Mouse (Mus musculus) liver, embryonic 12.5 days (tissue): ENCODE measurements around the gene H2-DMb1. TPM values are rescaled to one million over a fixed set of nuclear protein-coding genes. Genes with fewer than 3 reads are reported as not detected.
A peak's percentile ranks its signal among the peaks of the same experiment; 100 is the strongest.

Experiments
- ATAC-seq: fragments of 200-750 bp; cut with Nextera tagmentation; 2 replicates; pipeline ENCODE4 v1.8.0; 2017; ENCODE audit warnings: moderate number of reproducible peaks, mild to moderate bottlenecking, moderate library complexity
- H3K27ac ChIP-seq: fragments of 300-500 bp; sonication (generic); 2 replicates; pipeline ENCODE4 v1.5.1; 2016; ENCODE audit warnings: mild to moderate bottlenecking
- H3K27me3 ChIP-seq: fragments of 300-500 bp; sonication (generic); replicated peaks from 2 replicates; pipeline ENCODE4 v1.6.1; 2016; ENCODE audit warnings: mild to moderate bottlenecking, moderate library complexity
- H3K36me3 ChIP-seq: fragments of 300-500 bp; sonication (generic); 2 replicates; pipeline ENCODE4 v1.6.1; 2016; ENCODE audit warnings: mild to moderate bottlenecking, moderate library complexity
- H3K4me1 ChIP-seq: fragments of 300-500 bp; sonication (generic); 2 replicates; pipeline ENCODE4 v1.6.1; 2016
- H3K4me2 ChIP-seq: fragments of 300-500 bp; sonication (generic); 2 replicates; pipeline ENCODE4 v1.6.1; 2016; ENCODE audit warnings: mild to moderate bottlenecking, moderate library complexity
- H3K4me3 ChIP-seq: fragments of 300-500 bp; sonication (generic); 2 replicates; pipeline ENCODE4 v1.5.1; 2016; ENCODE audit warnings: mild to moderate bottlenecking, moderate library complexity
- H3K9ac ChIP-seq: fragments of 300-500 bp; sonication (generic); 2 replicates; pipeline ENCODE4 v1.6.1; 2016; ENCODE audit warnings: mild to moderate bottlenecking, moderate library complexity
- H3K9me3 ChIP-seq: fragments of 300-500 bp; sonication (generic); replicated peaks from 2 replicates; pipeline ENCODE4 v1.6.1; 2016; ENCODE audit warnings: mild to moderate bottlenecking, moderate library complexity
- WGBS: fragments of 180-500 bp; shearing (Covaris S2); methylation state at CpG from one replicate; pipeline ENCODE4 v1.1.7; 2016; ENCODE audit not compliant: insufficient replicate concordance; 5-methylcytosine and 5-hydroxymethylcytosine counted together
- polyA plus RNA-seq: library from polyadenylated mRNA; unstranded; fragments of >200 nt; fragmentation: Nextera tagmentation; extraction: Ambion mirVana; gene quantifications from 2 replicates; pipeline ENCODE4 v1.2.1, GENCODE M21; 2016

The H2-DMb1 gene
- polyA plus RNA-seq, result 0.21 and 0.45 TPM in 2 replicates

- H3K4me3 ChIP-seq, result no peak within 1 kb of the TSS
- H3K36me3 ChIP-seq, result no peaks in the 10 kb centered on the region
- WGBS, result 48% methylated on average over 4 of the region's 4 CpGs
- no peak within 1 kb of the TSS for H3K27ac ChIP-seq
- no peaks in the 10 kb centered on the region for H3K4me1 ChIP-seq
- H3K4me2 ChIP-seq, result no peak within 1 kb of the TSS
- H3K9me3 ChIP-seq, result no peaks in the 10 kb centered on the region
- no peaks in the 10 kb centered on the region; the same call in 1 of the 2 replicates for H3K27me3 ChIP-seq
- H3K9ac ChIP-seq, result no peak within 1 kb of the TSS
- ATAC-seq, result no peak
Measured at GRCm38 (mm10) chr17:34152923-34153322, at the start of gene H2-DMb1. TSS of gene H2-DMb1 (plus strand) at chr17:34153072.

- Histone ChIP-seq H3K4me3 (no peak overlapping the region), H3K4me1 (peaks cover 7% of the 10 kb centered on the region), H3K4me2 (no peak overlapping the region), H3K36me3 (peaks cover 10% of the 10 kb centered on the region), H3K9ac (no peak overlapping the region), H3K9me3 (no peaks in the 10 kb centered on the region), H3K27ac (no peak overlapping the region), H3K27me3 (0 out of 2 replicates have a peak, but pooled peaks cover 3% of the 10 kb centered on the region)
- 73% methylated on average over 9 of the region's 9 CpGs for WGBS
- ATAC-seq, result no peak
Measured at GRCm38 (mm10) chr17:34104804-34105203, 48.1 kb upstream of the H2-DMb1 start.

- H3K4me2 ChIP-seq, result no peak overlapping the region
Measured at GRCm38 (mm10) chr17:34106555-34106954, 46.3 kb upstream of the H2-DMb1 start.

GRCm38 (mm10) chr17:34107109-34107867 is 45.6 kb upstream of the H2-DMb1 start:
- H3K9me3 ChIP-seq, result no peaks in the 10 kb centered on the region
- H3K4me2 ChIP-seq, result no peak overlapping the region
- no peak for ATAC-seq
- H3K36me3 ChIP-seq, result peaks cover 35% of the 10 kb centered on the region
- no peak overlapping the region for H3K27ac ChIP-seq
- no peak overlapping the region for H3K4me3 ChIP-seq
- no peak overlapping the region for H3K9ac ChIP-seq
- 0 out of 2 replicates have a peak, but pooled peaks cover 3% of the 10 kb centered on the region for H3K27me3 ChIP-seq
- 74% methylated on average over 7 of the region's 7 CpGs for WGBS
- H3K4me1 ChIP-seq, result no peaks in the 10 kb centered on the region

More at GRCm38 (mm10) chr17:34106555-34106954, 46.3 kb upstream of the H2-DMb1 start:
- Histone ChIP-seq H3K27ac (no peak overlapping the region), H3K4me3 (no peak overlapping the region), H3K9me3 (no peaks in the 10 kb centered on the region), H3K9ac (no peak overlapping the region), H3K36me3 (peaks cover 28% of the 10 kb centered on the region), H3K4me1 (peaks cover 7% of the 10 kb centered on the region), H3K27me3 (0 out of 2 replicates have a peak, but pooled peaks cover 3% of the 10 kb centered on the region)
- no peak for ATAC-seq
- 75% methylated on average over 7 of the region's 7 CpGs for WGBS

- Histone ChIP-seq H3K4me3 (no peak overlapping the region), H3K4me1 (no peaks in the 10 kb centered on the region), H3K36me3 (peaks cover 47% of the 10 kb centered on the region), H3K9ac (no peak overlapping the region), H3K27me3 (0 out of 2 replicates have a peak, but pooled peaks cover 3% of the 10 kb centered on the region), H3K9me3 (no peaks in the 10 kb centered on the region), H3K27ac (no peak overlapping the region), H3K4me2 (no peak overlapping the region)
- ATAC-seq, result no peak
- WGBS, result 84% methylated on average over 5 of the region's 6 CpGs
Measured at GRCm38 (mm10) chr17:34108460-34108859, 44.4 kb upstream of the H2-DMb1 start.

DNA sequence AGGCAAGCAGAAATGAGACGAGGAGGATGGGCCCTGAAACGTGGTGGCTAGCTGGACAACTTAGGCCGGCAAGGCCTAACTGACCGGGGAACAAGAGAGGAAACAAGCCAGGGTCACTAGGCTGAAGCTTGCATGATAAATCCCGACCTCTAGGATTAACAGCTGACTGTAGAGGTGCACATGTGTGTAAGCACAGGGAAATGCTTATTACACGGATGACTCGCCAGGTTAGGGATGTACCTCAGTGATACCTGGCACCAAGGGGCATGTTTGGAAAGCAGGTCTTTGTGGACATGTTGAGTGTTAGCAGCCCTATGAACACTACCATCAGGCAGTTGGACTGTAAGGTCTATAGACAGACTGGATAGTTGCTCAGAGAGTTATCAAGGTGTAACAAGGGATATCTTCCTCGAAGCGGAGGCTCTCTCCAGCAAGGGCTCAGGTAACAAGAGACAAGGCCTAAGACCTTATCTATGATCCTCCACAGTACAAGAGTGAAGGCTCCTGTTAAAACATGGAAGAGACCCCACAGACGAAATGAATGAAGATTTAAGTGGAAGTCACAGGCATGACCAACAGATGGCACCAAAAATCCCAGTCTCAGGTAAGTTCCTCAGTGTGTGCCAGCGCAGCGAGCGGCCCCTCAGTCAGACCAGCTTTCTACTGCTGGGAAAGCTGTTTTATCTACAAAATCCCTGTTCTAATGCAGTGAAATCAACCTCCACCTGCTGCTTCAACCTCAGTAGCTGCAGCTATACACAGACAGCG is 43.6 kb upstream of the H2-DMb1 start:
- no peak overlapping the region for H3K4me3 ChIP-seq
- H3K27ac ChIP-seq, result no peak overlapping the region
- H3K9me3 ChIP-seq, result no peaks in the 10 kb centered on the region
- WGBS, result 75% methylated on average over 14 of the region's 14 CpGs
- peak; percentile 19; the same call in 1 of the 2 replicates for ATAC-seq
- 0 out of 2 replicates have a peak, but pooled peaks cover 3% of the 10 kb centered on the region for H3K4me1 ChIP-seq
- peaks cover 54% of the 10 kb centered on the region for H3K36me3 ChIP-seq
- no peak overlapping the region for H3K9ac ChIP-seq
- H3K27me3 ChIP-seq, result 0 out of 2 replicates have a peak, but pooled peaks cover 3% of the 10 kb centered on the region
- no peak overlapping the region for H3K4me2 ChIP-seq

- peaks cover 7% of the 10 kb centered on the region; the same call in 1 of the 2 replicates for H3K4me1 ChIP-seq
- no peak overlapping the region for H3K27ac ChIP-seq
- H3K4me3 ChIP-seq, result no peak overlapping the region
- H3K27me3 ChIP-seq, result no peaks in the 10 kb centered on the region
- ATAC-seq, result peak; percentile 25; the same call in 1 of the 2 replicates
- H3K9ac ChIP-seq, result no peak overlapping the region
- WGBS, result 59% methylated on average over 3 of the region's 3 CpGs
- H3K4me2 ChIP-seq, result no peak overlapping the region
- no peaks in the 10 kb centered on the region for H3K9me3 ChIP-seq
- H3K36me3 ChIP-seq, result peaks cover 60% of the 10 kb centered on the region
Measured at GRCm38 (mm10) chr17:34109806-34110195, 43.1 kb upstream of the H2-DMb1 start.

DNA sequence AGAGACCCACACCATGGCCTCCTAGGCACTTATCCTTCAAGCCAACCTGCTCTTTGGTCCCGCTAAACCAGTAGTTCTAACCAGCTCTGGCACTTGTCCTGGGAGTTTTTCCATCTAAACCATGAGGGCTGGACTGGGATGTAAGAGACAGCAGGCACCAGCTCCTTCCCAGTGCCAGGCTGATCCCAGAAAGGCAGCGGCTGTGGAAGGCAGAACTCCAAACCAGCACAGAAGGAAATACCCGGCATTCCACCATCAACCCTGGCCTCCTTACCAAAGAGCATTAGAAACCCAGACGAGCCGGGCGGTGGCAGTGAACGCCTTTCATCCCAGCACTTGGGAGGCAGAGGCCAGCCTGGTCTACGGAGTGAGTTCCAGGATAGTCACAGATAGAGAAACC is 42.6 kb upstream of the H2-DMb1 start:
- peak overlapping the region; percentile 37 for H3K27ac ChIP-seq

DNA sequence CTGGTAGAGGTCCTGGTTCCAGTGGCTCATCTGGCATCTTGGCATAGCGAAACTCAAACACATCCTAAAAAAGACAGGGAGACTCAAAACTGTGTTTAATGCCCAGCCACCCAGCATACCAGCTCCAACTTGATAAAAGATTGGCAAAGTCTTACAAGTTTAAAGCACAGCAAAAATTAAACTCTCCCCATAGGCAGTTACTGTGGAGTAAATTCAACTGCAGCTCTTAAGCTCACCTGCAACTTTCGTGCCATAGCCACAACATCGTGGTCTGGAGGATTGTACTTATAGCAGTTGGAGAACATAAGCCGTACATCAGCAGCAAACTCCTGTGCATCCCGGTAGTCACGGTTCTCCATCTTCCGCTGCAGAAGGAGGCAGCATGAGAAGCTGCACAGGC is 38.8 kb upstream of the H2-DMb1 start:
- peaks cover 100% of the 10 kb centered on the region for H3K36me3 ChIP-seq
- H3K27ac ChIP-seq, result no peak overlapping the region
- H3K4me3 ChIP-seq, result no peak overlapping the region
- H3K4me1 ChIP-seq, result peaks cover 37% of the 10 kb centered on the region
- H3K9ac ChIP-seq, result no peak overlapping the region
- no peak overlapping the region for H3K4me2 ChIP-seq
- no peaks in the 10 kb centered on the region for H3K27me3 ChIP-seq
- no peak for ATAC-seq
- 91% methylated on average over 7 of the region's 7 CpGs for WGBS
- H3K9me3 ChIP-seq, result no peaks in the 10 kb centered on the region

More for the DNA sequence above, 42.6 kb upstream of the H2-DMb1 start:
- H3K36me3 ChIP-seq, result peaks cover 65% of the 10 kb centered on the region
- no peak overlapping the region for H3K4me3 ChIP-seq
- whole genome bisulfite sequencing, result 79% methylated on average over 8 of the region's 8 CpGs
- H3K9ac ChIP-seq, result no peak overlapping the region
- ATAC-seq, result no peak
- no peak overlapping the region for H3K4me2 ChIP-seq
- no peaks in the 10 kb centered on the region for H3K9me3 ChIP-seq
- peaks cover 12% of the 10 kb centered on the region for H3K4me1 ChIP-seq
- H3K27me3 ChIP-seq, result no peaks in the 10 kb centered on the region

- peak overlapping the region; percentile 95 for H3K4me2 ChIP-seq
- no peak for ATAC-seq
- H3K4me1 ChIP-seq, result peaks cover 49% of the 10 kb centered on the region
- WGBS, result 43% methylated on average over 7 of the region's 7 CpGs
- peak overlapping the region; percentile 100 for H3K4me3 ChIP-seq
- H3K9me3 ChIP-seq, result no peaks in the 10 kb centered on the region
- peak overlapping the region; percentile 99 for H3K9ac ChIP-seq
- no peaks in the 10 kb centered on the region for H3K27me3 ChIP-seq
- H3K27ac ChIP-seq, result peak overlapping the region; percentile 33
- H3K36me3 ChIP-seq, result peaks cover 72% of the 10 kb centered on the region
Measured at GRCm38 (mm10) chr17:34116736-34117370, 36.0 kb upstream of the H2-DMb1 start.

GRCm38 (mm10) chr17:34117421-34118112 is 35.3 kb upstream of the H2-DMb1 start:
- H3K36me3 ChIP-seq, result peaks cover 65% of the 10 kb centered on the region
- no peaks in the 10 kb centered on the region for H3K9me3 ChIP-seq
- peaks cover 51% of the 10 kb centered on the region for H3K4me1 ChIP-seq
- H3K27ac ChIP-seq, result peak overlapping the region; percentile 99
- peak overlapping the region; percentile 100 for H3K4me3 ChIP-seq
- peak overlapping the region; percentile 95 for H3K4me2 ChIP-seq
- peak overlapping the region; percentile 99 for H3K9ac ChIP-seq
- no peaks in the 10 kb centered on the region for H3K27me3 ChIP-seq
- no peak for ATAC-seq
- 1% methylated on average over 5 of the region's 5 CpGs for WGBS
